Comparison of ENCODE assay signal across 24 mouse cellular contexts in the genomic region with DNA sequence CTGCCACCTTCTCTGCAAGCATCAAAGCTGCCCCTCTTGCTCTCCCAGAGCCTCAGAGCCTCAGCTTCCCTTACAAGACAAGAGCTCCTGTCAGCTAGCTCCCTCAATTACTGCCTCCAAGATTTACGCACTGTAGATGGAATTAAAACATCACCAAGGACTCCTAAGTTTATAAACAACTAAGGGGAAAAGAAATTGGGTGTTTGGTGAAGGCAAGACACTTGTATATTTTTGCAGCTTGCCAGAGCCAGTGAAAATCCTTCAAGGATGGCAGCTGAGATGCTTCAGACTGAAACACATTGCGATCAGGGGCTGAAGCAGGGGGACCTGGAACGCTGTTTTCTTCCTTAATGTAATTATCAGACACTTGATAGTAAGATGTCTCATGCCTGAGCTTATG.
"Had no signal": no experiment of that assay in that cellular context is flagged by ENCODE, and none has a peak within 500 bp of the region (broad histone marks: within the 10 kb centered on the region; RNA-seq: fewer than 3 reads in every experiment).

No protein-coding gene starts in this region.

- H3K4me3 ChIP-seq: gastrocnemius, adult 2 months; heart, embryonic 10.5 days; heart, embryonic 12.5 days; hindbrain, embryonic 10.5 days; hindbrain, embryonic 12.5 days; layer of hippocampus, adult 2 months; left cerebral cortex, adult 2 months; limb, embryonic 10.5 days; limb, embryonic 12.5 days had no signal

- H3K4me2 ChIP-seq: heart, embryonic 12.5 days; hindbrain, embryonic 12.5 days; hindbrain, embryonic 14.5 days; limb, embryonic 12.5 days; liver, embryonic 11.5 days had no signal

- H3K9me3 ChIP-seq: heart, embryonic 10.5 days; heart, embryonic 12.5 days; hindbrain, embryonic 10.5 days; hindbrain, embryonic 12.5 days; limb, embryonic 10.5 days; limb, embryonic 12.5 days had no signal

- H3K27ac ChIP-seq: gastrocnemius, adult 2 months; heart, embryonic 10.5 days; hindbrain, embryonic 10.5 days; hindbrain, embryonic 12.5 days; hindbrain, embryonic 14.5 days; layer of hippocampus, adult 2 months; left cerebral cortex, adult 2 months; limb, embryonic 10.5 days; limb, embryonic 12.5 days had no signal

- H3K27me3 ChIP-seq: hindbrain, embryonic 12.5 days had no signal

- H3K9ac ChIP-seq: heart, embryonic 12.5 days; hindbrain, embryonic 12.5 days; hindbrain, embryonic 14.5 days; limb, embryonic 12.5 days had no signal

- H3K4me1 ChIP-seq: heart, embryonic 12.5 days; hindbrain, embryonic 12.5 days; limb, embryonic 10.5 days; limb, embryonic 12.5 days had no signal

- H3K36me3 ChIP-seq: heart, embryonic 10.5 days; heart, embryonic 12.5 days; hindbrain, embryonic 10.5 days; hindbrain, embryonic 12.5 days; limb, embryonic 10.5 days had no signal

- ATAC-seq: hindbrain, embryonic 16.5 days; inflammation-experienced regulatory T-cells, adult 6 months; intestine, postnatal 0 days had no signal

- DNase-seq: gastrocnemius, adult 2 months; gastrocnemius, postnatal 10 days; gastrocnemius, postnatal 25 days; heart, postnatal 10 days; heart, postnatal 4 days; kidney, adult 18-20 months; kidney, adult 8-10 months; kidney, postnatal 10 days; kidney, postnatal 25 days; kidney, postnatal 4 days; liver had no signal
